14 mouse cellular contexts compared by ENCODE assay signal in genomic region chr15:31257329-31257728, GRCm38 (mm10).
"Had no signal": no experiment of that assay in that cellular context is flagged by ENCODE, and none has a peak within 500 bp of the region (broad histone marks: within the 10 kb centered on the region; RNA-seq: fewer than 3 reads in every experiment).

No protein-coding gene starts in this region.

- H3K9me3 ChIP-seq: limb, embryonic 10.5 days; liver, embryonic 13.5 days; neural tube, embryonic 15.5 days had no signal

- H3K27ac ChIP-seq: hindbrain, postnatal 0 days; layer of hippocampus, adult 2 months; limb, embryonic 10.5 days; liver, embryonic 13.5 days; neural tube, embryonic 15.5 days had no signal

- H3K36me3 ChIP-seq: limb, embryonic 10.5 days; liver, embryonic 13.5 days; neural tube, embryonic 15.5 days had no signal

- H3K27me3 ChIP-seq: liver, embryonic 13.5 days; neural tube, embryonic 15.5 days had no signal

- H3K4me3 ChIP-seq: layer of hippocampus, adult 2 months; limb, embryonic 10.5 days; liver, embryonic 13.5 days; myocyte; neural tube, embryonic 15.5 days had no signal

- H3K9ac ChIP-seq: liver, embryonic 13.5 days; liver, postnatal 0 days; neural tube, embryonic 15.5 days had no signal

- H3K4me2 ChIP-seq: liver, embryonic 13.5 days; neural tube, embryonic 15.5 days had no signal

- ATAC-seq: hindbrain, postnatal 0 days; midbrain, embryonic 16.5 days had no signal

- DNase-seq: kidney, adult 11 months; kidney, postnatal 10 days; kidney, postnatal 4 days; liver, embryonic 13.5 days; liver, postnatal 0 days; right cerebral cortex, adult 18-20 months; right cerebral cortex, postnatal 25 days; thymus, postnatal 36 days had no signal
